Mouse (Mus musculus) neural tube, embryonic 15.5 days (tissue): Measurements from ENCODE around the gene Cep19. TPM values are rescaled to one million over a fixed set of nuclear protein-coding genes. Genes with fewer than 3 reads are reported as not detected.
"Not testable (repeated sequence)": the region's sequence is repeated elsewhere in the genome, so short reads cannot be mapped to it uniquely, and the experiment has no call there.

Experiments
- ATAC-seq: fragments of 200-750 bp; cut with Nextera tagmentation; 2 replicates; pipeline ENCODE4 v1.8.0; 2017; ENCODE audit warnings: mild to moderate bottlenecking, moderate TSS enrichment, moderate library complexity; ENCODE audit not compliant: low FRiP score
- H3K27ac ChIP-seq: fragments of 300-500 bp; sonication (generic); replicated peaks from 2 replicates; pipeline ENCODE4 v1.5.1; 2015; ENCODE audit warnings: mild to moderate bottlenecking, inconsistent platforms
- H3K27me3 ChIP-seq: fragments of 300-500 bp; sonication (generic); replicated peaks from 2 replicates; pipeline ENCODE4 v1.6.1; 2015; ENCODE audit warnings: inconsistent platforms
- H3K36me3 ChIP-seq: fragments of 300-500 bp; sonication (generic); 2 replicates; pipeline ENCODE4 v1.6.1; 2015; ENCODE audit warnings: inconsistent platforms
- H3K4me1 ChIP-seq: fragments of 300-500 bp; sonication (generic); 2 replicates; pipeline ENCODE4 v1.6.1; 2015; ENCODE audit warnings: inconsistent platforms
- H3K4me2 ChIP-seq: fragments of 300-500 bp; sonication (generic); 2 replicates; pipeline ENCODE4 v1.6.1; 2015; ENCODE audit warnings: inconsistent platforms, mild to moderate bottlenecking, moderate library complexity
- H3K4me3 ChIP-seq: fragments of 300-500 bp; sonication (generic); replicated peaks from 2 replicates; pipeline ENCODE4 v1.5.1; 2015; ENCODE audit warnings: mild to moderate bottlenecking, inconsistent platforms
- H3K9ac ChIP-seq: fragments of 300-500 bp; sonication (generic); replicated peaks from 2 replicates; pipeline ENCODE4 v1.6.1; 2015; ENCODE audit warnings: mild to moderate bottlenecking, inconsistent platforms
- H3K9me3 ChIP-seq: fragments of 300-500 bp; sonication (generic); replicated peaks from 2 replicates; pipeline ENCODE4 v1.6.1; 2016; ENCODE audit warnings: inconsistent platforms
- WGBS: fragments of 180-500 bp; shearing (Covaris S2); methylation state at CpG from one replicate; pipeline ENCODE4 v1.1.7; 2015; ENCODE audit warnings: mixed read lengths; 5-methylcytosine and 5-hydroxymethylcytosine counted together
- polyA plus RNA-seq: library from polyadenylated mRNA; unstranded; fragments of >200 nt; fragmentation: Nextera tagmentation; extraction: Ambion mirVana; gene quantifications from 2 replicates; pipeline ENCODE4 v1.2.1, GENCODE M21; 2015

Cep19 gene
- polyA plus RNA-seq = 48.0 and 50.4 TPM in 2 replicates

DNA sequence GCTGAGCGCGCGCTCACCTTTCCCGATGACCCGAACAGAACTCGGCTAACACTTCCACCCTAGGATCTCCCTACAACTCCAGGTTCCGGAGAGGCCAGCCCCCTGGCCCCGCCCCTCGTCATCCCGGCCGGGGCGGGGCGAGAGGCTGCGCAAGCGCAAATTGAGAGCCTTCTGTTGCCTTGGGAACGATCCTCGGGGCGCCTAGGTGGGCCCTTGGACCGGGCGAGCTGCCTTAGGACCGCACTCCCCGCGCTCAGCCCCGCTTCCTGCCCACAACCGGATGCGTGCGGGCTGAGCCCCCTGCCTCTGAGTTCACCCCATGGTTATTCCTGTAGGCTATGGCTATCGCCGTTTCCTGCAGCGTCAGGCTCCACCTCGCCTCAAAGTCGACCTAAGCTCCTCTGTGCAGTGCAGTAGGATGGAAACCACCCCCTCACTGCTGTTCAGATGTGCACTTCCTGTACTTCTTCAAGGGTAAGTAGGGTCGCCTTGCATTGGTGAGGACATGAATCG, at the start of gene Cep19, which contains the start of gene Pigx:
Gene Cep19 (plus strand): TSS at position 163 of the 513 bp plus-strand sequence.
Gene Pigx (minus strand): TSS at position 103 of the 513 bp plus-strand sequence.
- under 1% methylated on average over 30 of the region's 34 CpGs for WGBS
- peak within 1 kb of the TSS; percentile 78 for H3K9ac ChIP-seq

GRCm38 (mm10) chr16:32058817-32059216, 40.8 kb upstream of the Cep19 start:
- no peak overlapping the region for H3K4me2 ChIP-seq
- no peaks in the 10 kb centered on the region for H3K27me3 ChIP-seq
- H3K9me3 ChIP-seq = no peaks in the 10 kb centered on the region
- ATAC-seq = no peak
- H3K36me3 ChIP-seq = no peaks in the 10 kb centered on the region
- 78% methylated on average over 5 of the region's 5 CpGs for WGBS
- 0 out of 2 replicates have a peak, but pooled peaks cover 1% of the 10 kb centered on the region for H3K4me1 ChIP-seq
- no peak overlapping the region for H3K4me3 ChIP-seq
- H3K9ac ChIP-seq = no peak overlapping the region
- no peak overlapping the region for H3K27ac ChIP-seq

More for the DNA sequence above, at the start of gene Cep19, which contains the start of gene Pigx:
- Histone ChIP-seq H3K36me3 (peaks cover 22% of the 10 kb centered on the region), H3K27me3 (no peaks in the 10 kb centered on the region), H3K9me3 (no peaks in the 10 kb centered on the region), H3K4me3 (peak within 1 kb of the TSS; percentile 75), H3K4me2 (peak within 1 kb of the TSS; percentile 68), H3K27ac (peak within 1 kb of the TSS; percentile 81), H3K4me1 (peaks cover 22% of the 10 kb centered on the region)
- ATAC-seq = peak; percentile 99

- H3K27me3 ChIP-seq = no peaks in the 10 kb centered on the region
- no peak overlapping the region for H3K4me2 ChIP-seq
- H3K36me3 ChIP-seq = no peaks in the 10 kb centered on the region
- no peak overlapping the region for H3K27ac ChIP-seq
- H3K4me3 ChIP-seq = no peak overlapping the region
- no peaks in the 10 kb centered on the region for H3K9me3 ChIP-seq
- no peak overlapping the region for H3K9ac ChIP-seq
- 0 out of 2 replicates have a peak, but pooled peaks cover 2% of the 10 kb centered on the region for H3K4me1 ChIP-seq
- no peak for ATAC-seq
- 77% methylated on average over 6 of the region's 6 CpGs for WGBS
These were observed 39.6 kb upstream of the Cep19 start for GRCm38 (mm10) chr16:32059840-32060523.

- no peaks in the 10 kb centered on the region for H3K9me3 ChIP-seq
- H3K4me3 ChIP-seq = no peak overlapping the region
- no peak for ATAC-seq
- H3K4me2 ChIP-seq = no peak overlapping the region
- no peaks in the 10 kb centered on the region for H3K27me3 ChIP-seq
- H3K4me1 ChIP-seq = 0 out of 2 replicates have a peak, but pooled peaks cover 2% of the 10 kb centered on the region
- no peak overlapping the region for H3K27ac ChIP-seq
- no peaks in the 10 kb centered on the region for H3K36me3 ChIP-seq
- WGBS = 92% methylated on average over 2 of the region's 2 CpGs
- no peak overlapping the region for H3K9ac ChIP-seq
These were observed 37.4 kb upstream of the Cep19 start for GRCm38 (mm10) chr16:32062226-32062625.

- Histone ChIP-seq H3K9ac (no peak overlapping the region), H3K4me2 (no peak overlapping the region), H3K4me3 (no peak overlapping the region), H3K9me3 (no peaks in the 10 kb centered on the region), H3K27ac (no peak overlapping the region), H3K27me3 (no peaks in the 10 kb centered on the region), H3K36me3 (no peaks in the 10 kb centered on the region), H3K4me1 (0 out of 2 replicates have a peak, but pooled peaks cover 2% of the 10 kb centered on the region)
- 87% methylated on average over 7 of the region's 7 CpGs for WGBS
- ATAC-seq = no peak
These were observed 35.7 kb upstream of the Cep19 start for GRCm38 (mm10) chr16:32063900-32064299.

- no peak for ATAC-seq
- H3K4me3 ChIP-seq = no peak overlapping the region
- no peaks in the 10 kb centered on the region for H3K36me3 ChIP-seq
- WGBS = 95% methylated on average over 1 of the region's 1 CpGs
- no peak overlapping the region for H3K27ac ChIP-seq
- no peaks in the 10 kb centered on the region for H3K27me3 ChIP-seq
- H3K9ac ChIP-seq = no peak overlapping the region
- H3K9me3 ChIP-seq = no peaks in the 10 kb centered on the region
- 0 out of 2 replicates have a peak, but pooled peaks cover 2% of the 10 kb centered on the region for H3K4me1 ChIP-seq
- H3K4me2 ChIP-seq = no peak overlapping the region
These were observed 32.7 kb upstream of the Cep19 start for GRCm38 (mm10) chr16:32066899-32067298.

- ATAC-seq = no peak
- Histone ChIP-seq H3K27ac (no peak overlapping the region), H3K4me1 (0 out of 2 replicates have a peak, but pooled peaks cover 2% of the 10 kb centered on the region), H3K4me3 (no peak overlapping the region), H3K36me3 (no peaks in the 10 kb centered on the region), H3K27me3 (no peaks in the 10 kb centered on the region), H3K9me3 (no peaks in the 10 kb centered on the region), H3K9ac (no peak overlapping the region), H3K4me2 (no peak overlapping the region)
- WGBS = 83% methylated on average over 12 of the region's 12 CpGs
These were observed 31.0 kb upstream of the Cep19 start for GRCm38 (mm10) chr16:32068389-32069300.

DNA sequence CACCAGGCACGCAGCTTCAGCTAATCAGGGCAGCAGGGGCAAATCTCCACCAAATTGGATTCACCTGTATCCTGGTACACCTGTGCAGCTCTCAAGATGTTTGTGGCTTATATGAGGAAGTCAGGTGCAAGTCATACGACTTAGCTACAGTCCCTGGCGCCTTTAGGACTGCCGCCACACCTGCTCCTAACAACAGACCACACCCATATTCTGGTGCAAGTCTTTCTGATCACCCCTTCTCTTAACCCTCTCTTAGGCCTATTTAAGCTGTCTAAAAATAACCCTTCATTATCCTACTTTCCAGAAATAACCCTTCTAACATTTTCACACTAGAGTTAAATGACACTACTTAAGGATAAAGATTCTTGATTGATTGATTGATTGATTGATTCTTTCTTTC, 29.5 kb upstream of the Cep19 start:
- WGBS = 72% methylated on average over 4 of the region's 4 CpGs
- H3K4me3 ChIP-seq, H3K27me3 ChIP-seq, H3K4me1 ChIP-seq, H3K4me2 ChIP-seq, H3K36me3 ChIP-seq, H3K9ac ChIP-seq, ATAC-seq, H3K27ac ChIP-seq, H3K9me3 ChIP-seq: not testable (repeated sequence)

GRCm38 (mm10) chr16:32075762-32076161, 23.8 kb upstream of the Cep19 start:
- H3K9me3 ChIP-seq = no peaks in the 10 kb centered on the region
- no peak overlapping the region for H3K27ac ChIP-seq
- H3K9ac ChIP-seq = no peak overlapping the region
- no peaks in the 10 kb centered on the region for H3K27me3 ChIP-seq
- H3K4me3 ChIP-seq = no peak overlapping the region
- WGBS = 56% methylated on average over 1 of the region's 1 CpGs
- H3K4me1 ChIP-seq = peaks cover 25% of the 10 kb centered on the region
- no peaks in the 10 kb centered on the region for H3K36me3 ChIP-seq
- no peak overlapping the region for H3K4me2 ChIP-seq
- no peak for ATAC-seq

- H3K4me1 ChIP-seq = peaks cover 25% of the 10 kb centered on the region
- H3K27me3 ChIP-seq = no peaks in the 10 kb centered on the region
- H3K4me2 ChIP-seq = no peak overlapping the region; the same call in 1 of the 2 replicates
- H3K27ac ChIP-seq = no peak overlapping the region
- WGBS = 67% methylated on average over 3 of the region's 3 CpGs
- no peak for ATAC-seq
- no peaks in the 10 kb centered on the region for H3K36me3 ChIP-seq
- no peak overlapping the region for H3K4me3 ChIP-seq
- H3K9me3 ChIP-seq = no peaks in the 10 kb centered on the region
- H3K9ac ChIP-seq = no peak overlapping the region
These were observed 23.2 kb upstream of the Cep19 start for GRCm38 (mm10) chr16:32076406-32076805.

DNA sequence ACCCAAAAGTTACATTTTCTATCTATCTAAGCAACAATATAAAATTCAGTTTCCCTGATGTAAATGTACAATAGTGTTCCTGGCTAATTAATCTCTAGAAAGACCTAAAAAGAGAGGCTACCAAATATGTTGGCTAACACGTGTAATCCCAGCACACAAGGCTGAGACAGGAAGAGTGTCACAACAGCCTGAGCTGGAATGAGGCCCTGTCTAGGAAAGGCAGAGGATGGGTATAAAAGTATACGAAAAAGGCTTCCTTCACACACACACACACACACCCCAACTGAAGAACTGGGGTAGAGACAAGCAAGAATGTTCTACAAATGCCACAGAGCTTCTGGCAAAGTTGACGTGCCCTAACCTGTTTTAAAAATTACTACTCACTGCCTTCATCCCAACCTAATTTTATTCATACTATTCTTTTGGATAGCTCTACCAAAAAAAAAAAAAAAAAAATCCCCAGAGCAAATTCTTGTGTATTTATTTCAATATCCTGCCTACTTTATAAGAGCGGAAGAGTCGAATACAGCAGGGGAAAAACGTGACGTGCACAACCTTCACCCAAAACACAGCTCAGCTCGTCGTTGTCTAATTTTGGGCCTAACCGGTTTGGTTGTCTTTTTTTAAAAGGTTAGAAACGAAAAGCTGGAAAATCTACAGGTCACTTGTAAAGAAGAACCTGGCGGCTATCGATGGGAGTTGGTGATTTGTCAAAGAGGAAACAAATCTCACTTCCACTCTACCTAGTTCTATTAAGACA, 21.8 kb upstream of the Cep19 start:
- Histone ChIP-seq H3K9me3 (no peaks in the 10 kb centered on the region), H3K4me3 (peak overlapping the region; percentile 99), H3K4me1 (peaks cover 25% of the 10 kb centered on the region), H3K36me3 (no peaks in the 10 kb centered on the region), H3K4me2 (peak overlapping the region; percentile 63), H3K9ac (peak overlapping the region; percentile 93), H3K27ac (peak overlapping the region; percentile 93; the same call in 1 of the 2 replicates), H3K27me3 (no peaks in the 10 kb centered on the region)
- 10% methylated on average over 13 of the region's 13 CpGs for WGBS
- no peak for ATAC-seq
